Mouse (Mus musculus) intestine, embryonic 15.5 days (tissue): Measurements from ENCODE around the gene Ankrd13b. TPM values are rescaled to one million over a fixed set of nuclear protein-coding genes. Genes with fewer than 3 reads are reported as not detected.

Source experiments
- ATAC-seq: fragments of 200-750 bp; cut with Nextera tagmentation; 2 replicates; pipeline ENCODE4 v1.8.0; 2017; ENCODE audit warnings: moderate TSS enrichment, moderate library complexity
- H3K27ac ChIP-seq: fragments of 300-500 bp; sonication (generic); 2 replicates; pipeline ENCODE4 v1.5.1; 2015; ENCODE audit warnings: mild to moderate bottlenecking, inconsistent platforms
- H3K27me3 ChIP-seq: fragments of 300-500 bp; sonication (generic); replicated peaks from 2 replicates; pipeline ENCODE4 v1.6.1; 2015; ENCODE audit warnings: inconsistent platforms
- H3K36me3 ChIP-seq: fragments of 300-500 bp; sonication (generic); 2 replicates; pipeline ENCODE4 v1.6.1; 2015; ENCODE audit warnings: inconsistent platforms
- H3K4me1 ChIP-seq: fragments of 300-500 bp; sonication (generic); replicated peaks from 2 replicates; pipeline ENCODE4 v1.6.1; 2015; ENCODE audit warnings: inconsistent platforms
- H3K4me2 ChIP-seq: fragments of 300-500 bp; sonication (generic); replicated peaks from 2 replicates; pipeline ENCODE4 v1.6.1; 2015; ENCODE audit warnings: mild to moderate bottlenecking, inconsistent platforms
- H3K4me3 ChIP-seq: fragments of 300-500 bp; sonication (generic); replicated peaks from 2 replicates; pipeline ENCODE4 v1.5.1; 2015; ENCODE audit warnings: inconsistent platforms
- H3K9ac ChIP-seq: fragments of 300-500 bp; sonication (generic); 2 replicates; pipeline ENCODE4 v1.6.1; 2015; ENCODE audit warnings: inconsistent platforms
- H3K9me3 ChIP-seq: fragments of 300-500 bp; sonication (generic); 2 replicates; pipeline ENCODE4 v1.6.1; 2016; ENCODE audit warnings: inconsistent platforms
- WGBS: fragments of 180-500 bp; shearing (Covaris S2); methylation state at CpG from one replicate; pipeline ENCODE4 v1.1.7; 2015; 5-methylcytosine and 5-hydroxymethylcytosine counted together
- polyA plus RNA-seq: library from polyadenylated mRNA; unstranded; fragments of >200 nt; fragmentation: Nextera tagmentation; extraction: Ambion mirVana; gene quantifications from 2 replicates; pipeline ENCODE4 v1.2.1, GENCODE M21; 2015

Ankrd13b gene
- polyA plus RNA-seq, 1 experiment from 2014 or later, result 5.1 TPM

GRCm38 (mm10) chr11:77442186-77443170, 47.0 kb downstream of the Ankrd13b start:
- no peak overlapping the region for H3K4me2 ChIP-seq
- H3K36me3 ChIP-seq, result no peaks in the 10 kb centered on the region
- H3K27me3 ChIP-seq, result no peaks in the 10 kb centered on the region
- 57% methylated on average over 7 of the region's 7 CpGs for WGBS
- H3K4me3 ChIP-seq, result no peak overlapping the region
- H3K9ac ChIP-seq, result no peak overlapping the region
- no peaks in the 10 kb centered on the region for H3K4me1 ChIP-seq
- no peak for ATAC-seq
- no peaks in the 10 kb centered on the region for H3K9me3 ChIP-seq
- H3K27ac ChIP-seq, result no peak overlapping the region

DNA sequence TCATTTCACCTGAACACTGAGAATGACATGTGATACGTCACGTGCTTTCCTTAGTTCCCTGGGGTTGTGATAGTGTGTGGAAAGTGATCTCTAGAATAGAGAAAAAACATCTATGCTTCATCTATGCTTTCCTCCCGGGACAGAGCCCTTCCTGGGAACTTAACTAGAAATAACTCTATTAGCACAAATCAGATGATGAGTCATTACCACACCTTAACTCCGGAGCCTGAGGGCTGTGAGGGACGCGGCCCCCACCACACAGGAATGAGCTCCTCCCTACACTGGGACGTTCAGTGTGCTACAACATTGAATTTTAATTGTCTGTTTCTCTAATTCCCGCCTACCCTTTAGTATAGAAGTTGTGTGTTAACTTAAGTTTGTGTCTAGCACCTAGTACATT, 48.5 kb downstream of the Ankrd13b start:
- Histone ChIP-seq H3K27ac (no peak overlapping the region), H3K4me2 (no peak overlapping the region), H3K4me3 (no peak overlapping the region), H3K9ac (no peak overlapping the region), H3K9me3 (no peaks in the 10 kb centered on the region), H3K4me1 (no peaks in the 10 kb centered on the region), H3K36me3 (no peaks in the 10 kb centered on the region), H3K27me3 (no peaks in the 10 kb centered on the region)
- 74% methylated on average over 8 of the region's 8 CpGs for WGBS
- ATAC-seq, result no peak

GRCm38 (mm10) chr11:77440081-77440480, 49.4 kb downstream of the Ankrd13b start:
- no peaks in the 10 kb centered on the region for H3K27me3 ChIP-seq
- H3K9ac ChIP-seq, result no peak overlapping the region
- ATAC-seq, result no peak
- H3K4me2 ChIP-seq, result no peak overlapping the region
- H3K27ac ChIP-seq, result no peak overlapping the region
- no peaks in the 10 kb centered on the region for H3K36me3 ChIP-seq
- H3K4me1 ChIP-seq, result no peaks in the 10 kb centered on the region
- no peak overlapping the region for H3K4me3 ChIP-seq
- WGBS, result 81% methylated on average over 9 of the region's 9 CpGs
- H3K9me3 ChIP-seq, result no peaks in the 10 kb centered on the region

GRCm38 (mm10) chr11:77437026-77437425, 52.5 kb downstream of the Ankrd13b start:
- no peaks in the 10 kb centered on the region for H3K4me1 ChIP-seq
- WGBS, result 92% methylated on average over 2 of the region's 2 CpGs
- H3K4me3 ChIP-seq, result no peak overlapping the region
- no peaks in the 10 kb centered on the region for H3K36me3 ChIP-seq
- H3K27me3 ChIP-seq, result no peaks in the 10 kb centered on the region
- no peaks in the 10 kb centered on the region for H3K9me3 ChIP-seq
- H3K4me2 ChIP-seq, result no peak overlapping the region
- ATAC-seq, result no peak
- no peak overlapping the region for H3K9ac ChIP-seq
- no peak overlapping the region for H3K27ac ChIP-seq

- no peak overlapping the region for H3K27ac ChIP-seq
- H3K9me3 ChIP-seq, result no peaks in the 10 kb centered on the region
- H3K4me1 ChIP-seq, result no peaks in the 10 kb centered on the region
- no peaks in the 10 kb centered on the region for H3K27me3 ChIP-seq
- H3K36me3 ChIP-seq, result no peaks in the 10 kb centered on the region
- 84% methylated on average over 1 of the region's 1 CpGs for WGBS
- no peak for ATAC-seq
- no peak overlapping the region for H3K9ac ChIP-seq
- no peak overlapping the region for H3K4me2 ChIP-seq
- H3K4me3 ChIP-seq, result no peak overlapping the region
Observed at GRCm38 (mm10) chr11:77428446-77428845, 61.0 kb downstream of the Ankrd13b start.

DNA sequence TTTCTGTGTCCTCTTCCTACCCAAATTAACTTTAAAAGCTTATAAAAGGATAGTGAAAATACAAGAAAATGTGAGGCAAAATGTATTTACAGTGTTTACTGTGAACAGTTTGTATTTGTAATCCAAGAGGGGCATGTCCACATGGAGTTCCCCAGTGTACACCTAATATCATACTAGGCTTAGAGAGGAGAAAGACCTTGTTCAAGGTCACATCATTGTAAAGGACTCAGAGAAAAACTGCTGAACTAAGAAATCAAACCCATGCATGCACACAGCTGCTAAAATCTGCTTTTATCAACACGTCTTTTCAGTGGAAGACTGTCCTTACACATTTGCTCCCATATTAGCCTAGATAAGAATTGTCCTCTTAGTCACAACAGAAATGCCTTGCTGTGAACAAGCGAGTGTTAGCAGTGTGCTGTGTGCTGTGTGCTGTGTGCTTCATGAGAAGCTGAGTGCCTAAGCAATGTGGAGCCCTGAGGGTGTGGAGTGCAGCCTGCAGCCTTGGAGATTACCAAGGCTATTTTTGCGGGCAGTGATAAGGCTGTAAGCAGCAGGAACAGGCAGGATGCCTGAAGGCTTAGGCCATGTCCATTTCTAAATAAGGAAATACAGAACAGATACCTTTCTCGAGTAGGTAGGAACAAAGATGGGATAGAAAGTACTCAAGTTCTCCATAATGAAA, 66.2 kb downstream of the Ankrd13b start:
- no peaks in the 10 kb centered on the region for H3K27me3 ChIP-seq
- H3K9ac ChIP-seq, result no peak overlapping the region
- H3K4me2 ChIP-seq, result no peak overlapping the region
- H3K27ac ChIP-seq, result no peak overlapping the region
- ATAC-seq, result no peak
- H3K36me3 ChIP-seq, result no peaks in the 10 kb centered on the region
- WGBS, result 63% methylated on average over 4 of the region's 4 CpGs
- H3K9me3 ChIP-seq, result no peaks in the 10 kb centered on the region
- H3K4me3 ChIP-seq, result no peak overlapping the region
- H3K4me1 ChIP-seq, result no peaks in the 10 kb centered on the region

Other genes starting within 250 kb of the Ankrd13b start
- gene Coro6, start 27.3 kb downstream of the Ankrd13b start, polyA plus RNA-seq, result 0.06 TPM in 1 of 2 replicates, not detected in the other
- gene Git1, start 3.9 kb upstream of the Ankrd13b start, polyA plus RNA-seq, result 10.7 and 11.8 TPM in 2 replicates
- gene Abhd15, start 25.4 kb upstream of the Ankrd13b start, polyA plus RNA-seq, result 3.5 and 3.6 TPM in 2 replicates
- gene Trp53i13, start 26.3 kb upstream of the Ankrd13b start, polyA plus RNA-seq, result 28.5 and 29.1 TPM in 2 replicates
- gene Gm10392, start 29.5 kb upstream of the Ankrd13b start, polyA plus RNA-seq, result not detected in 2 replicates
- 12.1 and 12.8 TPM in 2 replicates for gene Taok1, start 118.1 kb upstream of the Ankrd13b start, polyA plus RNA-seq
- 4.6 and 4.8 TPM in 2 replicates for gene Nufip2, start 196.5 kb upstream of the Ankrd13b start, polyA plus RNA-seq
- 0.18 TPM in 1 of 2 replicates, not detected in the other for gene Cryba1, start 235.6 kb upstream of the Ankrd13b start, polyA plus RNA-seq